Mouse (Mus musculus) testis, adult 2 months (tissue): Measurements from ENCODE around the gene Bard1.

Experiments
- CTCF ChIP-seq: fragments of 200-500 bp; IDR thresholded peaks from 2 replicates; pipeline ENCODE4 v1.5.1; 2012; ENCODE audit warnings: low read depth, mild to moderate bottlenecking, inconsistent platforms, low read length, moderate library complexity; ENCODE audit not compliant: control insufficient read depth, insufficient read depth, insufficient replicate concordance
- POLR2A ChIP-seq: fragments of 200-500 bp; IDR thresholded peaks from 2 replicates; pipeline ENCODE4 v1.6.1; 2012; ENCODE audit warnings: low read depth, mild to moderate bottlenecking, inconsistent platforms, low read length, moderate library complexity; ENCODE audit not compliant: control insufficient read depth

- TF ChIP-seq POLR2A (peak; percentile 55), CTCF (no peak)
Observed at GRCm38 (mm10) chr1:71102344-71103173, at the start of gene Bard1.
